Mouse (Mus musculus): ENCODE measurements around the gene Eri2. TPM values are rescaled to one million over a fixed set of nuclear protein-coding genes. Genes with fewer than 3 reads are reported as not detected.

The Eri2 gene
- polyA plus RNA-seq (2012; rRNA removed) = 1.3 and 1.4 TPM in 2 replicates

DNA sequence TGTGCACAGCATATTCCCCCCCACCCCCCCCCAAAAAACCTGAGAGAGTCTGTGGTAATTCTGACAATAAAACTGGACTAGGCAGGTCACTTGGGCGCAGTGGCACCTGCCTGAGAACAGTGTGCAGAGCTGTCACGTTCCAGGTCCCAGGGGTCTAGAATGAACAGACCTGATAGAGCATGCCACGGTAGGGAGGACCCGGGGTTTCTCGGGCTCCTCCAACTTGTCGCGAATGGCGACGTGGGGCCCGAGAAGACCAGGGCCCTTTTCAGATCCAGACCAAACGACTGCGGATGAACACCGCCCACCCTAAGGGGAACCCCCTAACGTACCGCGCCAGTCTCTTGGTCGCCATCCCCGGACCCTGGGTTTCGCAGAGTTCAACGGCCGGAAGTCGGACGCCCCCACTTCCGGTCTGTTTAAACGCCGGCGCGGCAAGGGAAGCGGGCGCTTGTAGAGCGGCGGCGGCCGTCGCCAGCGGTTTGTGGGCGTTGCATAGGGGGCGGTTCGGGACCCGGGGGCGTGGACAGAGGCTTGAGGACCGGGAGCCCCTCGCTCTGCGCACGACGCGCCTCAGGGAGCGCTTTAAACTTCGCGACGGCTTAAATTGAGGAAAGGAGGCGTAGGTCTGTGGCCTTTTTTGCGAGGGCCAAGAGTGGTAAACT lies at the start of gene Eri2, which contains the start of gene Rexo5:
TSS of gene Eri2 (minus strand) at position 473 of the 665 bp plus-strand sequence.
TSS of gene Rexo5 (plus strand) at position 421 of the 665 bp plus-strand sequence.
- WGBS = under 1% methylated on average over 53 of the region's 53 CpGs
- no peak for DNase-seq (ENCODE audit: low read depth, low spot score)

DNA sequence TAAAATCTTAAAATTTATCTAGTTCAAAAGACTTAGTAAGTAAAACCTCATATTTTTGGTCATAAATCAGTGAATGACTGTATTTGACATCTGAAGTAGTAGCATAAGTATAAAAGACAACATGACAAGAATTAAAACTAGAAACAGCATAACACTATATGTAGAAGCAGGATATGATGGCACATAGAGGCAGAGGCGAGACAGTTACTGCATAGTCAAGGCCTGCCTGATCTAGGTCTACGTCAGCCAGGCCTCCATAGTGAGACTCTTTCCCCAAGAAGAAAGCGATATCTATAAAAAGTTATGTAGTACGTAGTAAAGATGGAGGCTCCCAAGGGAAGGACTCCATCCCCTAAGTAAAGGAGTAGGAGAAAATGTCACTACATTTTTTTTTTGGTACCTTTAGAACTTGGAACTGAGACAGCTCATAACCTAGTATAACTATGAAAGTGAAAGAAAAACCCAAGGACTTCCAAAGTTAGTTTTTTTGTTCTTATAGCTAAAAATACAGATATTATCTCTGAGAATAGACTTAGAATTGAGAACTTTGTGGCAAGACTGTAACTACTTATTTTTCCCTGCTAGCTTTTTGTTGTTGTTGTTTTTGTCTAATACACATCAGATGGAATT lies 48.1 kb upstream of the Eri2 start:
- no peak for DNase-seq (ENCODE audit: low read depth, low spot score)
- WGBS = 95% methylated on average over 4 of the region's 4 CpGs

DNA sequence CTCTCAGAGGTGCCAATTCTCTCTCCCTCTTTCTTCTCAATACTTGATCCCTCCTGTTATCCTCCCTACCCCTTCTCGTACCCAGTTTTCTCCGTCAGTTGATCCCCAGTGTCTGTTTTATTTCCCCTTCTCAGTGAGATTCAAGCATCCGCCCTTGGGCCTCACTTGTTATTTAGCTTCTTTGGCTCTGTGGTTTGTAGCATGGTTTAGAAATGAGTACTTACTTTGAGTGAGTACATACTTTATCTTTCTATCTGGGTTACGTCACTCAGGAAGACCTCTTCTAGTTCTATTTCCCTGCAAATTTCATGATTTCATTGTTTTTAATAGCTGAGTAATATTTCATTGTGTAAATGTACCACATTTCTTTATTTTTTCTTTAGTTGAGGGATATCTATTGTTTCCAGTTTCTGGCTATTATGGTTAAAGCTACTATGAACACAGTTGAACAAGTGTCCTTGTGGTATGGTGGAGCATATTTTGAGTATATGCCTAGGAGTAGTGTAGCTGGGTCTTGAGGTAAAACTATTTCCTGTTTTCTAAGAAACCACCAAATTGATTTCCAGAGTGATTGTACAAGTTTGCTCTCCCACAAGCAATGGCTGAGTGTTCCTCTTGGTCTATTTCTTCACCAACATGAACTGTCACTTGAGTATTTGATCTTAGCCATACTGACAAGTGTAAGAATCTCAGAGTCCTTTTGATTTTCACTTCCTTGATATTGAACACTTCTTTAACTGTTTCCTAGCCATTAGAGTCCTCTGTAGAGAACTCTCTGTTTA lies 42.3 kb upstream of the Eri2 start:
- no peak for DNase-seq (ENCODE audit: low read depth, low spot score)
- 92% methylated on average over 4 of the region's 4 CpGs for WGBS

DNA sequence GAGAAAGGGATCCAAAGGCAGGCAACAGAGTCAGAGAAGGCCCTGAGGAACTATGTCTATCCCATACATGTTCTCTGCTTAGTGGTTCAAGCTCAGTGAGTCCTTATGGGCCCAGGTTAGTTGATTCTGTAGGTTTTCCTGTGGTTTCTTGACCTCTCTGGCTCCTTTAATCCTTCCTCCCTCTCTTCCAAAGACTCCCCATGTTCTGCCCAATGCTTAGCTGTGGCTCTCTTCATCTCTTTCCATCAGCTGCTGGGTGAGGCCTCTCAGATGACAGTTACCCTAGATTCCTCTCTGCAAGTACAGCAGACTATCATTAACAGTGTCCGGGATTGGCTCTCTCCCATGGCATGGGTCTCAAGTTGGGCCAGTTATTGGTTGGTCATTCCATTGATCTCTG lies 41.5 kb upstream of the Eri2 start:
- WGBS = 100% methylated on average over 1 of the region's 1 CpGs
- no peak for DNase-seq (ENCODE audit: low read depth, low spot score)

DNA sequence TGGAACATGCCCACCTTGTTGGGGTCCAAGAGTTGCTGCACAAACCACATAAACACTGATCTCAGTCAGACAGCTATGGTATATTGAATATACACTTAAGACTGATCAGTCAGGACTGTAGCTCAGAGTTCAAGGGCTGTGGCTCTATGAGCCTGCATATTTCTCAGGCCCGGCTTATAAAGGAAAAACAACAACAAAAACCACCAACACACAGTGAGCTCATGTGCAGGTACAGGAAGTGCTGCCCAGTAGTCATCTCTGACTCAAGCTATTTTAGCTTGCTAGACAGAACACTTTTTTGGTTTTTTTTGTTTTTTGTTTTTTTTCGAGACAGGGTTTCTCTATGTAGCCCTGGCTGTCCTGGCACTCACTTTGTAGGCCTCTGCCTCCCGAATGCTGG lies 14.9 kb upstream of the Eri2 start:
- 93% methylated on average over 3 of the region's 3 CpGs for WGBS
- DNase-seq (ENCODE audit: low read depth, low spot score) = no peak

DNA sequence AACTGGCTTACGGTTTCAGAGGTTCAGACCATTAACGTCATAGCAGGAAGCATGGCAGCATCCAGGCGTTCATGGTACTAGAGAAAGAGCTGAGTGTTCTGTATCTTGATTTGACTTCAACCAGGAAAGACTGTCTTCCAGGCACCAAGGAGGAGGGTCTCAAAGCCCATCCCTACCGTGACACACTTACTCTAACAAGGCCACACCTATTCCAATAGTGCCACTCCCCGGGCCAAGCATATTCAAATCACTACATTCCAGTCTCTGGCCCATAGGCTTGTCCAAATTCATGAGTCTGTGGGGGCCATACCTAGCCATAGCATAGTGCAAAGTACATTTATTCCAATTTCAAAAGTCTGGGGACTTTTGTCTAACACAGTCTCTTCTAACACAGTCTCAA lies 13.5 kb upstream of the Eri2 start:
- no peak for DNase-seq (ENCODE audit: low read depth, low spot score)
- WGBS = 82% methylated on average over 5 of the region's 5 CpGs

DNA sequence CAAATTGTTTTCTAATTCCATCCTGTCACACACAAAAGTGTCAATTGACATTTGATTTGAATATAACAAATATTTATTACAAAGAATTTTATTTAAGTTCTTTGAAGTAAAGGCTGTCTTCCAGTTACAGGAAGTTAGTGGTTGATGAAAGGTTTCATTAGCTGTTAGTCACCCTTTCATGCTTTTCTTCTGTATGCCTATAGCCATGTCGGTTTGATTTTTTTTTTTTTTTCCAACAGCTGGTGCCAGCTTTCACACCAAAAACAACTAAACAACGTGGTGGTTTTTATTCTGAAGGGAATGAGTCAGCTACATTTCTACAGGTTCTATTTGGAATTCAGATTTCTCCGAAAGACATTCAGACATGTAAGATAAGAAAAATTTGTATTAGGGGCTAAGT lies 7.1 kb upstream of the Eri2 start:
- no peak for DNase-seq (ENCODE audit: low read depth, low spot score)
- WGBS = 68% methylated on average over 3 of the region's 3 CpGs

DNA sequence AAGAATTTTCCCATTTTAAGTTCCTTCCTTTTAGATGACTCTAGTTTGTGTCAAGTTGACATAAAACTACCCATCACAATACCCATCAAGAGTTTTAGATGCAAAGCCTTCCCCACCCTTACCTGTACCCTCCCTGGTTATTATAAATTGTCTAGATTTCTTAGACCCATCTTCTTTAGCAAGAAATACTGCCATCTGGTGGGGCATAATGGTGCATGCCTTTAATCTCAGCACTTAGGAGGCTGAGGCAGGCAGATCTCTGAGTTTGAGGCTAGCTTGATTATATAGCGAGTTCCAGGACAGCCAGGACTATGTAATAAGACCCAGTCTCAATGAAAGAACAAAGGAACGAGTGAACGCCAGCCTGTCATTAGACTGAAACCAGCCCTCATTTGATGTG lies 6.6 kb upstream of the Eri2 start:
- DNase-seq (ENCODE audit: low read depth, low spot score) = no peak
- 92% methylated on average over 3 of the region's 3 CpGs for WGBS

DNA sequence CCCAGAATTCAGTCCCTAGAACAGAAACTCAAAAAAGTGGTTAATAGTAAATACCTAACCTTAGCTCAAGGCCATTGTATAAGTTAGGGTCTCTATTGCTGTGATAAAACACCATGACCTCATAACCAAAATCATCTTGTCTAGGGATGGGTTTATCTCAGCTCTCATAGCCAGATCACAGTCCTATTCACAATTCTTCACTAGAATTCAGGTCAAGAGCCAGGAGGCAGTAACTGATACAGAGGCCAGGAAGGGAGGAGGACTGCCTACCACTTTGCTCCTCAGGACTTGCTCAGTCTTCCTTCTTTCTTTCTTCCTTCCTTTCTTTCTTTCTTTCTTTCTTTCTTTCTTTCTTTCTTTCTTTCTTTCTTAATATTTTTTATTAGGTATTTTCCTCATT lies 1.5 kb upstream of the Eri2 start:
- DNase-seq (ENCODE audit: low read depth, low spot score) = no peak

DNA sequence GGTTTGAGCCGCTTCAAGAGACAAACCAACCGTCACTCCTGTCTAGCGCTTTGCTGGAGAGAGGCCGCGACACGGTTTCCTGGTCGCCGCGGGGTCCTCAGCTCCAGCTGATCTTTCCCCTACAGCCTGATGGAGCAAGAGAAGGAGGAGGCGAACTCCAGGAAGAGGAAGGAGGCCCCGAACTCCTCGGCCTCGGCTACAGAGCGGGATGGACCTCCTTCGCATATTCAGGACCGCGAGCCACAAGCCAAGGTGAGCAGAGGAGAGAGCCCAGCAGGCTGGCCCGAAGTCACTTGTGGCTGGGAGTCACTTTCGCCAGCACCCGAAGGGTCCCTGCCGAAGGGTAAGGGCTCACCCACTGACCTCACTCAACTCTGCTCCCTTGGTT lies 387 bp upstream of the Eri2 start:
- DNase-seq (ENCODE audit: low read depth, low spot score) = no peak
- under 1% methylated on average over 21 of the region's 21 CpGs for WGBS

DNA sequence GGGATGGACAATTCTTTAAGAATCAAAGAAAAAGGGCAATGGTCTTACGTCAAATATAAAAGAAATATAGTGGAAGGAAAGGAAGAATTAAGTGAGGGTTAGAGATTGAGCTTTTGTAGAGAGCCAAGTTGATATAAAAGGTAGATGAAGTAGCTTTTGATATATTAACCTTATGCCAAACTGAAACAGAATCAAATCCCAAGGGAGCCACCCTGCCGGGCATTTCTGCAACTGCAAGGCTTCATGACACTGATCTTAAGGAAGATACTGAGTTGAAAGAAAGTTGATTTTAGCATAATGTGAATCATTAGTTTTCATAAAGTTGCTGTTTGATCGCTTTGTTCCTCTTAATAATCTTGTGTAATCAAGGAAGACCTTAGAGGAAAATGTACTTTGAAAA lies 4.8 kb downstream of the Eri2 start:
- DNase-seq (ENCODE audit: low read depth, low spot score) = no peak
- 87% methylated on average over 3 of the region's 3 CpGs for WGBS

DNA sequence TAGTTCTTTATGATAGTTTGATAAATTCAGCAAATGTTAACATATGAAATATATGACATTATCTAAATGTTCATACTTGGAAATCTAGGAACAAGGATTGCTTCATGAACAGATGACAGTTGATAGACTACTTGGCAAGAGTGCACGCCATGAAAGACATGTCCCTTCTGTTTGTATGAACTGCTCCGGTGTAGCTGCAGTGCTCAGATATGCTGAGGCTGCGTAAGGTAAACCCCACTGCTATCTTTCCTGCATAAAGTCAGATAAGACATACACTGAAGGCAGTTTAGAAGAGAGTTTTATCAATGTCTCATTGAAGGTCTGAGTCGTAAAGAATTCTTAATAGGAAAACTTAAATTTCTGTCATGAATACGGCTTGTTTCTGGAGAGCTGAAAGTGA lies 8.9 kb downstream of the Eri2 start:
- 91% methylated on average over 5 of the region's 5 CpGs for WGBS
- DNase-seq (ENCODE audit: low read depth, low spot score) = no peak

DNA sequence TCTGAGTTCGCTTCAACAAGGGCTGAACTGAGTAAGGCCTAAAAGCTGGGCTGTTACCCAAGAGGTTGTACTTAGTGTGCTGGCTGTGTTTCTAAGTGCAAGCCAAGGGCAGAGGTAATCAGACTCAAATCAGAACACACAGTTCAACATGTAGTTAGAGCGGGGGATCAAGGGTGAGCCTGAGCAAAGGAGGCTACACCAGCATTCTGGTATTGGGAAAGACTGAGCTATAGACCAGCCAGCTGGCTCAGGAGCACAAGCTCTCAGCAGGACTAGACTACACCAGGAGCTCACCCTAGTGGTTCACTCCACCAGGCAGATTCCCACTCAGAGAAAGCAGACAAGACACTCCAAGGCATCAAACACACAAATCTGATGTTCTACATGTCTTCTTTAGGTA lies 10.4 kb downstream of the Eri2 start:
- 94% methylated on average over 2 of the region's 2 CpGs for WGBS
- DNase-seq (ENCODE audit: low read depth, low spot score) = no peak

DNA sequence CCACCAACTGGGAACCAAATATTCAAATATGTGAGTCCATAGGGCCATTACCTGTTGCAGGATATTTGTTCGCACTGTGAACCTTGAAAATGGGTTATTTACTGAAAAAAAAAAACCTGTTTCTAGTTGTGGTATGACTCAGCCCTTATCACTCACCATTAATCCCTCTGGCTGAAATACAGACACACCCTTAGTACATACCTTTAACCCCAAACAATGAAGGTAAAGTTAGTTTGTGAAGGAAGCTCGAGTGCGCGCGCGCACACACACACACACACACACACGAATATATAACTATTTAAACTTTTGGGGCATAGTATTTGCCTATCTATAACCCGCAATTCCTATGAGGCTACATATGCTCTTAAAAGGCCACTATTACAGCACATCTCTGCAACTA lies 24.0 kb downstream of the Eri2 start:
- no peak for DNase-seq (ENCODE audit: low read depth, low spot score)
- WGBS = 36% methylated on average over 8 of the region's 8 CpGs

DNA sequence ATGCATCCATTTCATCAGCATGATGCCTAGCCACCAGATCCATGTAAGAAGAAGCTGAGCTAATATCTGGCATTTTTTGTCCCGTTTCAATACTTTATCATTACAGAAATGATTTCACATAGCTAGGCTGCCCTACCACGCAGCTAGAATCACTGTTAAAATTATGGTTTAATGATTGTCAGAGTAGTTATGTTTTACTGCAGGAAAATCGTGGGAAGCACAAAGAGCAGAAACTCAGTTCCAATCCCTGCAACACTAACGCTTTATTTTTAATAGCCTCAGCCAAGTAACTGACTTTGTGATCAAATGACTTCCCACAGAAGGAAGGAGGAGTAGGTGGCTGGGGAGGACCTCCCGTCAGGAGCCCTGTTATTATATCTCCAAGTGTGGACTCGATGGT lies 26.9 kb downstream of the Eri2 start:
- no peak for DNase-seq (ENCODE audit: low read depth, low spot score)
- WGBS = 38% methylated on average over 6 of the region's 6 CpGs

DNA sequence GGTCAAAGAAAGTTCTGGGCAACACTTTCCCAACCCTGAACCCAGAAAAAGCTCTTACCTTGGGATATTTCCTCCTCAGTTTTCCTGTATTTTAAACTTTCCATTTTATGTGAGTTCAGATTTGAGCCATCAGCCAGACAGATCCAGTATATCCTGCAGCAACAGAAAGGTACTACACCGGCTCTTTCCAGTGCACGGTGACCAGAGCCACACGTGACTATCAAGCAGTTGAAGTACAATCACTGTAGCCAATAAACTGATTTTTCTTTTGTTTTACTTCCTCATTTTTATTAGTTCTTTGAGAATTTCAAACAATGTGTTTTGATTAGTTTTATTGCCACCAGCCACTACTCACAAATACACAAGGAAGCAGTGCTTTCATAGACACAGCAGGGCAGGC lies 29.5 kb downstream of the Eri2 start:
- 27% methylated on average over 3 of the region's 3 CpGs for WGBS
- no peak for DNase-seq (ENCODE audit: low read depth, low spot score)

DNA sequence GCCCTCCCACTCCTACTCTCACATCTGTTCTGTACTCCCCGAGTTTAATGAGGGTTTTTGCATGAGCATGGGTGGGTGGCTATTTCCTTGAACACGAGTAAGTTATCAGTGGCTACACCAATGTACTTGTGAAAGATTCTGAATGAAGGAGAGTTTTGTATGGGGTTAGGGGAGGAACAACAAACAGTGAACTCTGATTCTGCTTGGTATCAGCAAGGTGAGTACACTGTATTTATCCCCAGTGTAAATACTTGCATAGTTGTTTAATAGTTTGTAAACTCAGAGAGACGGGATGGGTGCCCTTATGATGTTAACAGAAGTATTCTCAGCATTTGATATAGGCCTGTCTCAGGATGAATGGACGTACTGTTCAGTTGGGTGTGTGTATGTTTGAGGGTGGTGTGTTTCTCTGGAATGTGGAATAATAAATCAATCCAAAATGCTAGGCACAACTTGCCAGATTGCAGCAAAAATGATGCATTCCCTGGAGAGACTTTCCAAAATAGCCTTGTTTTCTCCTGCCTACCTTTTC lies 31.6 kb downstream of the Eri2 start:
- 16% methylated on average over 4 of the region's 4 CpGs for WGBS
- no peak for DNase-seq (ENCODE audit: low read depth, low spot score)

DNA sequence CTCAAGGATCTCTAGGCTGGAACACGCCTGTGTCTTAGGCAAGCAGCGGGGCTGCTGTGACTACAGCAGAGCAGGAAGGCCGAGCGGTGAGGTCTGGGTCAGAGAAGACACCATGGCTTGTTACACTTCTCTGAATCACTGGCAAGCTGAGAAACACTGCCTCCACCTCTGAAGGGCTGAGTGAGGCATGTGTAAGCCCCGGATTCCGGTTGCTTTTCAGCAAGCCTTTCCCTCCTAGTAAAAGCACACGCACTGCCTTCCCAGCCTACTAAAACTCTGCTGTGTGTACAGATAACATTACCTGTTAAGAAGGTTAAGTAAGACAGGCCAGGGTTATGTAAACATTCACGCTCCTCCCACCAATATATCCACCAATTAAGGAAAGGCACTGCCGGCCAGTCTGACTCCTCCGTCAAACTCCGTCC lies 33.3 kb downstream of the Eri2 start, which contains the start of gene Acsm3:
TSS of gene Acsm3 (plus strand) at position 397 of the 425 bp plus-strand sequence.
- 10% methylated on average over 11 of the region's 11 CpGs for whole genome bisulfite sequencing
- no peak for DNase-seq (ENCODE audit: low read depth, low spot score)

DNA sequence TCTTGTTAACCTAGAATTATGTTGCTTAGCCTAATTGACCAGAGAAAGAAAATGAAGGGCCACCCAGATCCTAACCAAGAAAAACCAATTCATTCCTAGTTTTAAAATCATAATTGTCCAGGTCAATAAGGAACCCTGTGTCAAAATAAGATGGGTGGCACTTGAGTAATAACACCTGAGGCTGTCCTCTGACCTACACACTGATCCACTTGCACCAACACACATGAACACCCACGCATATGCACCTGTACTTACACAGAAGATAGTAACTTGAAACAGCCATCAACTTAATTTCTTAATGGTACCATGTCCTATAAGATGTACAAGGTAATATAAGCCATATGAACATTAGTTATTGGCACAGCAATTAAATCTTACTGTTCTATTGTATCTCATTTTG lies 40.2 kb downstream of the Eri2 start:
- WGBS = 84% methylated on average over 1 of the region's 1 CpGs
- no peak for DNase-seq (ENCODE audit: low read depth, low spot score)

DNA sequence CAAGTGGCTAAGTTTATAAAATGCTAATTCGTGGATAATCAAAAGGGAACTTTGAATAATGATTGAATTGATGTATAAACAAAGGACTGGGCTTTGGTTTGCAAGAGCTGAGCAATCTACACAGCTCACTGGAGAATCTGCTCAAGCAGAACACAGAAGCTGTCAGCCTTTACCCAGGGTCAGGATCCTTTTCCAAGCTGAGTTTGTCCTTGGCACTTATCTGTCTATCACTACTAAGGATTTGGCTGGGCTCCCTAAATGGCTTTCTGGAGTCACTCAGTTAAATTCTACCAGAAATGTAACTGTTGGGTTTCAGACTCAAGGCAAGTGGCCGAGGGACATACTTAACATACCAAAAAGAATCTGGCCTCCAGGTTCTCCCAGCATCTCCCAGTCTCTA lies 43.9 kb downstream of the Eri2 start:
- no peak for DNase-seq (ENCODE audit: low read depth, low spot score)
- 57% methylated on average over 2 of the region's 2 CpGs for WGBS

DNA sequence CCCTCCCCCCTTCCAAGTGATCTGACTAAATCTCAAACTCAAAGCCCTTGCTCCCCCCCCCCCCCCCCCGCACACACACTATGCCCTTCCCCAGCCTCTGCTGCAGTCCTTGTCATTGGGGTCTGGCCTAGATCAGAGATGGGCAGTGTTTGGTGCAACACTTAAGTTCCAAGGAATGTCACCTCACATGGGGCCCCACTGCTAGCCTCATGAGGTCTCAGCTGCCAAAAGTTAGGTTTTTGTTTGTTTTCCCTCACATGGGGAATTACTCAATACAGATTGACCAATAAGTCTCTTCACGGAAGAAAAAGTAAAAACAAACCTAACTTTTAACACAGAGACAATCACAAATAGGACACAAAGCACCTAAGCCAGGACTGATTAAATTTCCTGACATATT lies 45.1 kb downstream of the Eri2 start:
- 71% methylated on average over 2 of the region's 2 CpGs for WGBS

More for the DNA sequence above, 45.1 kb downstream of the Eri2 start:
- no peak for DNase-seq (ENCODE audit: low read depth, low spot score)

Measured in large intestine, adult 2 months (tissue).